Mouse (Mus musculus): ENCODE results near the gene Farp2. TPM values are rescaled to one million over a fixed set of nuclear protein-coding genes. Genes with fewer than 3 reads are reported as not detected.

The Farp2 gene
- polyA plus RNA-seq, 1 experiment from 2014 or later = 3.4 TPM

DNA sequence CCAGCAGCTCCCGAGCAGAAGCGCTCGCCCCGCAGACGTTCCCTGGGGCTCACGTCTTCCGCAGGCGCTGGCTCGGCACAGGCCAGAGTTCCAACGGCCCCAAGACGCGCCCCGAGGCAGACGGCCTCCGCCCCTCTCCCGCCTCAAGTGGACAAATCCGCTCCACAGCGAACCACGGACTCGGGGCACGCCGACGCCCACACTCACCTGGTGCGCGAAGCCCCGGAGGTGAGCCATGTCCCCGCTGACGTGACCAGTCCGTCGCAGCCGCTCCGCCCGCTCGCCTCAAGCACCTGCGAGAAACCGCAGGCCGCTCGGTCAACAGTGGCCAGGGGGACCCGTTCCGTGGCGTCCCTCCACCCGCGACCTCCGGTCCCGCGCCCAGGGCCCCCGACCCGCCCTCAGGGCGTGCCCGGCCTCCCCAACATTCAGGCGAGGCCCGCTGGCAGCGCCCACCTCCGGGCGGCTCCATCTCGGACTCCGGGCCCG is 123.3 kb downstream of the Farp2 start:
- Histone ChIP-seq H3K9ac (replicated peaks; ENCODE audit: low read depth) (peak overlapping the region; percentile 94), H3K4me3 (ENCODE audit: low read depth, low read length) (peak overlapping the region; percentile 96), H3K4me2 (replicated peaks; ENCODE audit: low read depth, low read length) (peak overlapping the region; percentile 90), H3K9me3 (ENCODE audit: low read length) (no peaks in the 10 kb centered on the region), H3K36me3 (ENCODE audit: insufficient read depth, low read length) (no peaks in the 10 kb centered on the region), H3K4me1 (ENCODE audit: insufficient read depth, low read depth, low read length) (peaks cover 6% of the 10 kb centered on the region; the same call in 1 of the 2 replicates), H3K27ac (ENCODE audit: low read length) (peak overlapping the region; percentile 98), H3K27me3 (replicated peaks; ENCODE audit: insufficient read depth, low read length) (no peaks in the 10 kb centered on the region)
- ATAC-seq = peak; percentile 69
- DNase-seq (ENCODE audit: low spot score) = peak; percentile 84
- no peak for TF ChIP-seq EP300 (IDR thresholded peaks at IDR 0.05)
- WGBS = under 1% methylated on average over 56 of the region's 58 CpGs

DNA sequence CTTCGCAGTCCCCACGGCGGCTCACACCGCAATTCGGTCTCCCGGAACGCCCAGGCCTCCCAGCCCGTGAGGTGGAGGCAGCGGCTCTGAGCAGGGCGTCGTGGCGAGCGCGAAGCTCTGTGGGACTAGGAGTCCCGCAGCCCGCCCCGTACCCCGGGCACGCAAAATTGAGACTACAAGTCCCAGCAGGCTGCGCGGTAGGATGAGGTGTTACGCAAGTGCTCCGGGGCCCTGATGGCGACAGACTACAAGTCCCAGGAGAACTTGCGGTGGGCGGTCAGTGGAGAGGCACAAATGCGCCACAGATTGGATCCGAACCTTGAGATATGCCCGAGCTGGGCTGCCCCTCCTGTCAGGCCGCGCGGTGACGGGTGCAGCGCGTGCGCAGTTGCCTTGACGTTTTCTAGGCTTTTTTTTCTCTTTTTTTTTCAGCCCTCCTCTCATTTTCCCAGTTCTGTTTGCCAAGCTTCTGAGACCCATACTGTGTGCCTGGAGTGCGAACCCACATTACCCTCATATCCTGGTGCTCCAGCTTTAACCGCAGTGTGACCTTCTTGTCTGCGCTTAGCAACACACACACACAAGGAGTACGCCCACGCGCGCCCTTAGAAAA is 123.8 kb downstream of the Farp2 start:
- Histone ChIP-seq H3K9me3 (ENCODE audit: low read length) (no peaks in the 10 kb centered on the region), H3K27ac (ENCODE audit: low read length) (peak overlapping the region; percentile 98), H3K4me2 (replicated peaks; ENCODE audit: low read depth, low read length) (peak overlapping the region; percentile 90), H3K9ac (replicated peaks; ENCODE audit: low read depth) (peak overlapping the region; percentile 94), H3K4me3 (ENCODE audit: low read depth, low read length) (peak overlapping the region; percentile 96), H3K36me3 (ENCODE audit: insufficient read depth, low read length) (no peaks in the 10 kb centered on the region), H3K4me1 (ENCODE audit: insufficient read depth, low read depth, low read length) (peaks cover 6% of the 10 kb centered on the region; the same call in 1 of the 2 replicates), H3K27me3 (replicated peaks; ENCODE audit: insufficient read depth, low read length) (no peaks in the 10 kb centered on the region)
- WGBS = under 1% methylated on average over 37 of the region's 44 CpGs
- ATAC-seq (peak; percentile 97), DNase-seq (ENCODE audit: low spot score) (peak; percentile 100)
- no peak for TF ChIP-seq EP300 (IDR thresholded peaks at IDR 0.05)
- no peak for TF ChIP-seq CTCF (IDR thresholded peaks at IDR 0.05)

DNA sequence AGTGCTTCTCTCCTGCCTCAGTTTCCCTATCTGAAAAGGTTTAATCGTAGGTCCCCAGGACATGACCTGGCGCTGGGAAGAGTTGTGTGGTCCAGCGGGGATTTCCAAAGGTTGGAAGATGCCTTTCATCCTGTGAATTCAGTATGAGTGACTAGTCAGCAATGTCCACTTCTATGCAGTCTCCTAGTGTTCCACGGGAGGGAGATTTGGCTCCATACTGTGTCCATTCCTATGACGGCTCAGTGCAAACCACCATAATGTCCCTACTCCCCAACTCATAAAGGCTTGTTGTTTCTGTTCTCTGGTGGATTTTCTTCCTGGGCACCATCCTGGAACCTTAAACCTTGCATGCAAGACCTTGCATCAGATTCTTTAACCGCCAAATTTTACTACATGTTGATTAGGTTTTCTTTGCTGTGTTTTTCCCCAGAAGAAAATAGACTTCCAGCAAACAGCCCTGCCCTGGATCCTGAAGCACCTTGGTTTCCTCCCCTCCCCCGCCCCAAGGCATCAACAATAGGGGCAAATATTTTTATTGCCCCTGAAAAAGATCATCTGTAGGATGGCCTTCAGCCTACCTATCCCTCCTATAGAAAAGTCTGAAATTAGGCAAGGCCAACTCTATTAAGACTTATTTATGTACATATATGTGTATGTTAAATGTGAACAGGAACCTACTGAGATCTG is 124.5 kb downstream of the Farp2 start:
- WGBS = 27% methylated on average over 7 of the region's 7 CpGs
- H3K27ac ChIP-seq (ENCODE audit: low read length) = peak overlapping the region; percentile 28
- peak overlapping the region; percentile 96 for H3K4me3 ChIP-seq (ENCODE audit: low read depth, low read length)
- H3K9me3 ChIP-seq (ENCODE audit: low read length) = no peaks in the 10 kb centered on the region
- H3K27me3 ChIP-seq (replicated peaks; ENCODE audit: insufficient read depth, low read length) = no peaks in the 10 kb centered on the region
- H3K9ac ChIP-seq (replicated peaks; ENCODE audit: low read depth) = 0 out of 2 replicates have a peak overlapping the region, but pooled peaks have one; percentile 2
- H3K36me3 ChIP-seq (ENCODE audit: insufficient read depth, low read length) = no peaks in the 10 kb centered on the region
- TF ChIP-seq CTCF (IDR thresholded peaks at IDR 0.05) = peak; percentile 62
- TF ChIP-seq EP300 (IDR thresholded peaks at IDR 0.05) = no peak
- peak; percentile 27 for ATAC-seq
- peak overlapping the region; percentile 90 for H3K4me2 ChIP-seq (replicated peaks; ENCODE audit: low read depth, low read length)
- H3K4me1 ChIP-seq (ENCODE audit: insufficient read depth, low read depth, low read length) = peaks cover 6% of the 10 kb centered on the region; the same call in 1 of the 2 replicates
- peak; percentile 71 for DNase-seq (ENCODE audit: low spot score)

DNA sequence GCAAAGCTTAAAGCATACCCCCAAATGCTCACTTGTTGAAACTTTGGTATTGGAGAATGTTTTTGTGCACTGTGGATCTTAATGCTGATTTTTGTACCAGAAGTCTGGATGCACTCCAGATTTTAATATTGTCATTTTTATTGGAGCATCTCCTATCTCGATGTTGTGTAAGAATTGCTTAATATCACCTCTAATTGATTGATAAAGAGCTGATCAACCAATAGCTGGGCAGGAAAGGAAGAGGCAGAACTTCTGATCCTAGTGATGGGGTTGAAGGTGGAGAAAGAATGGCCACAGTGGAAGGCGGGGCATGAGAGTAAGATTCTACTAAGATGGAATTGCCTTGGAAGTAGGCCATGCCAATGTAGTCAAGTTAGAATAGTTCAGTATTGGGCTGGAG is 130.1 kb downstream of the Farp2 start:
- ATAC-seq (no peak), DNase-seq (ENCODE audit: low spot score) (no peak)
- no peaks in the 10 kb centered on the region for H3K9me3 ChIP-seq (ENCODE audit: low read length)
- H3K4me2 ChIP-seq (replicated peaks; ENCODE audit: low read depth, low read length) = no peak overlapping the region
- 82% methylated on average over 2 of the region's 2 CpGs for WGBS
- no peaks in the 10 kb centered on the region for H3K27me3 ChIP-seq (replicated peaks; ENCODE audit: insufficient read depth, low read length)
- TF ChIP-seq CTCF (IDR thresholded peaks at IDR 0.05) (no peak), EP300 (IDR thresholded peaks at IDR 0.05) (no peak)
- no peak overlapping the region for H3K9ac ChIP-seq (replicated peaks; ENCODE audit: low read depth)
- H3K36me3 ChIP-seq (ENCODE audit: insufficient read depth, low read length) = no peaks in the 10 kb centered on the region
- no peak overlapping the region for H3K4me3 ChIP-seq (ENCODE audit: low read depth, low read length)
- H3K27ac ChIP-seq (ENCODE audit: low read length) = no peak overlapping the region
- no peaks in the 10 kb centered on the region for H3K4me1 ChIP-seq (ENCODE audit: insufficient read depth, low read depth, low read length)

DNA sequence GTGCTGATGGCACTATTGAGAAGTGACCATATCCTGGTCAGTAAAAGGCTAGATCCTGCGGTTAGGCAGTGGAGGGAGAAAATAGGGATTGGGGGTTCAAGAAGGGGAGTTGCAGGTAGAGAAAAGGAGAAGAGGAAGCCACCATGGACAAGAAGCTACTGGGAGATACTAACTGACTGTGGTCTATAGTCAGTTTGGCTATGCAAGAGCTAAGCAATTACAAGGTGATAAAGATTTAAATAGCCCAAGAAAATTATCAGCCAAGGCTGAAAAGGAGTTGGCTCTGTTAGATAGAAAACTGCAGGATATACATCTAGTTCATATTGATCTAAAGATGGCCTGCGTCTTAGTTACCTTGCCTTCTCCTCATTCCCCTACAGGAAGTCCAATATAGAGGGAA is 130.8 kb downstream of the Farp2 start:
- no peaks in the 10 kb centered on the region for H3K9me3 ChIP-seq (ENCODE audit: low read length)
- H3K27me3 ChIP-seq (replicated peaks; ENCODE audit: insufficient read depth, low read length) = no peaks in the 10 kb centered on the region
- H3K4me1 ChIP-seq (ENCODE audit: insufficient read depth, low read depth, low read length) = no peaks in the 10 kb centered on the region
- H3K9ac ChIP-seq (replicated peaks; ENCODE audit: low read depth) = no peak overlapping the region
- ATAC-seq = no peak
- WGBS = 83% methylated on average over 2 of the region's 2 CpGs
- no peak for DNase-seq (ENCODE audit: low spot score)
- H3K27ac ChIP-seq (ENCODE audit: low read length) = no peak overlapping the region
- no peak overlapping the region for H3K4me2 ChIP-seq (replicated peaks; ENCODE audit: low read depth, low read length)
- no peak overlapping the region for H3K4me3 ChIP-seq (ENCODE audit: low read depth, low read length)
- no peaks in the 10 kb centered on the region for H3K36me3 ChIP-seq (ENCODE audit: insufficient read depth, low read length)
- TF ChIP-seq EP300 (IDR thresholded peaks at IDR 0.05) = no peak
- no peak for TF ChIP-seq CTCF (IDR thresholded peaks at IDR 0.05)

DNA sequence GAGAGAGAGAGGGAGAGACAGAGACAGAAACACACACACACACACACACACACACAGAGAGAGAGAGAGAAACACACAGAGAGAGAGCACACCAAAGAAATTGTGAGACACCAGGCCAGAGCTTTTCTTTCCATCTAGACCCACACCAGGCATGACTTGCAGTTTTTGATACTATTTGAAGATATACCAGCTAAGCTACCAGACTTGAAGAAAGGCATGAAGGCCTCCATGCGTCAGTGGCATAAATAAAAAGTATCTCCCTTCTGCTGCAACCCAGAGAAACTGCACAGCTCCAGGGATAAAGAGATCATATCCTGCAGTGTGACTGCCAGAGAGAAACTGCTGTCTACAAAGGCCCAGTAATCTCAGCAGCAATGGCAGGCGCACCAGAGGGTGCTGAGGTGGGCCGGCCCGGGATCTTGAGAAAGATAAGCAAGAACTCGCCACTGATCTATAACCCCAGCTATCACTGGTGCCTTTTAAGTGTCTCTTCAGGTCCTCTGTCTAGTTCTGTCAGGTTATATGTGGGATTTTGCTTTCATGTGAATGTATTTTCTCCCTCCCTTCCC is 137.8 kb downstream of the Farp2 start:
- Histone ChIP-seq H3K36me3 (ENCODE audit: insufficient read depth, low read length) (no peaks in the 10 kb centered on the region), H3K27me3 (replicated peaks; ENCODE audit: insufficient read depth, low read length) (no peaks in the 10 kb centered on the region), H3K4me3 (ENCODE audit: low read depth, low read length) (no peak overlapping the region), H3K4me1 (ENCODE audit: insufficient read depth, low read depth, low read length) (no peaks in the 10 kb centered on the region), H3K27ac (ENCODE audit: low read length) (no peak overlapping the region), H3K9me3 (ENCODE audit: low read length) (no peaks in the 10 kb centered on the region), H3K9ac (replicated peaks; ENCODE audit: low read depth) (no peak overlapping the region), H3K4me2 (replicated peaks; ENCODE audit: low read depth, low read length) (no peak overlapping the region)
- no peak for ATAC-seq
- no peak for DNase-seq (ENCODE audit: low spot score)
- TF ChIP-seq EP300 (IDR thresholded peaks at IDR 0.05) = no peak
- no peak for TF ChIP-seq CTCF (IDR thresholded peaks at IDR 0.05)
- 73% methylated on average over 5 of the region's 5 CpGs for WGBS

Data from lung, postnatal 0 days (tissue).